Mouse (Mus musculus): ENCODE measurements around the gene Haus6.

DNA sequence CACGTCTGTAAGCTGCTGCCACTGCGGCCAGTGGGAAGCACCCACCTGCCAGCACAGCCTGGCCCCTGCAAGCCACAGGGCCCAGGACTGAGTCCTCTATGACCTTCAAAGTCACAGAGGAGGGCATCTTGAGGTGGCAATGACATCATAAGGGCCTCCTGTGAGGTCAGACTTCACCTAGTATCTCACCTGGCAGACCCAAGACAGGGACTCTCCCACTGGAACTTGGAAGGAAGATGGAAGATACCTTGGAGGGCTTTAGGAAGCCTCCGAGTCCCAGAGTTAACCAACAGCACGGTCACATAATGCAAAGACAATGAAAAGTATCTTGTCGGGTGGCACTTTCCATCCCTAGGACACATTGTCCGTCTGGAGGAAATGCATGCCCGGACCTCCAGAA is 53.6 kb downstream of the Haus6 start, which contains the start of gene Saxo1:
- no peak for TF ChIP-seq MAX (IDR thresholded peaks at IDR 0.05)
- no peak for TF ChIP-seq CTCF (IDR thresholded peaks at IDR 0.05; ENCODE audit: control insufficient read depth, insufficient read depth, insufficient read length)
- no peak for TF ChIP-seq MYOG (IDR thresholded peaks at IDR 0.05; ENCODE audit: control insufficient read depth, extremely low read depth, insufficient read length)
- no peak for TF ChIP-seq CEBPB (IDR thresholded peaks at IDR 0.05; ENCODE audit: low read depth)
- no peak for TF ChIP-seq USF1 (IDR thresholded peaks at IDR 0.05; ENCODE audit: low read depth)
- no peak for TF ChIP-seq MYOD1 (IDR thresholded peaks at IDR 0.05; ENCODE audit: control insufficient read depth, insufficient read length, low read depth)
- no peak for TF ChIP-seq FOSL1 (IDR thresholded peaks at IDR 0.05; ENCODE audit: insufficient read depth, low read length, poor library complexity, severe bottlenecking)

All from C2C12 (cell line).